Mouse (Mus musculus) kidney, adult 18-20 months (tissue): ENCODE measurements around the gene Btla.

Experiments
- DNase-seq: peaks from one replicate; pipeline ENCODE4 v3.0.0; 2021

Btla gene

GRCm38 (mm10) chr16:45259663-45260062 lies 35.5 kb downstream of the Btla start:
- no peak for DNase-seq

DNA sequence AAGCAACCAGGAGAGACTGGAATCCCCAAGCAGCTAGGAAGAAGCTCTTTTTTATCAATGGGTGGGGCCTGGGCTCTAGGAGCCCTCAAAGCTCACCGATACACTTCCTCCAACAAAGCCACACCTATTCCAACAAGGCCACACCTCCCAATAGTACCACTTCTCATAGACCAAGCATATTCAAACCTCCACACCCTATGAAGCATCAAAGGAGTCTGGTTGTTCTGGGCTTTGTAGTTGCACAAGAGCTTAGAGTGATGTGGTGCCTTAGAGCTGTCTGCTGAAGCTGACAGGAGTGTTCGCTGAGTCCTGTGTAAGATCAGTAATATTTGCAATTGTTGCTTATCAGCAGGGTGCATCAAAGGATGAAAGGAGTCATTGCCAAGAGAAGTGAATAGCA lies 37.2 kb downstream of the Btla start:
- DNase-seq = no peak

DNA sequence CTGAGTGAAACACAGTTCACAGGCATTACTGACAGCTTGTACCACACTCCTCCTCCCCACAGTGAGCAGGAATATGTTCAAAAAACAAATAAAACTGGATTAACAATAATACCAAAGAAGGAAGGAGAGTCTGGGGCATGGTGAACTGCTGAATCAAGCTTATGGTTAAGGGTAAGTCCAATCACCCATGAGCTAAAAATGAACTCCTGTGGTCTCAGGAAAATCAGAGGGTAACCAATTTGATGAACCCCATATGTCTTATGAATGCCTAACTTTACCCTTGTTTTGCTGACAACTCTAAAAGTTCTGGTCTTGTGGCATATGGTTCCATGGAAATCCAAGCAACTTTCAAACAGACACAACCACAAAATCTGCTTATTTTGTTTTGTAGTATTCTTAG lies 37.9 kb downstream of the Btla start:
- DNase-seq = no peak

DNA sequence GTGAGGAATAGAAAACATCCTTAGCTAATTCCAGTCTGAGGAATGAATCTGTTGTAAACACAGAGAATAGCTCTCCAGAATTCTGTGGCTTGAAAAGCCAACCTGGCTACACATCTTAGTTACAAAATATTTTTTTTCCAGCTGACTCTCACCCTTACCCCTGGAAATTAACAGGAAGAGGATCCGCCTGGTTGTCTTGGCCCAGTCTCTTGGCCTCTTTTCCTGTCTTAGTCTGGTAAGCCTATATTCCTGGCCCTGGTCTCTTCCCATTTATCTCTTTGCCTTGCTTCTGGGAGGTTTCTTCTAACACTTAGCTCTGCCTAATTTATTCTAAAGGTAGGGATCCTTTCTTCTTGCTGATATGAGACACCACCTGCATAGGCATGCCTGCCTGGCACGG lies 45.8 kb downstream of the Btla start:
- no peak for DNase-seq

- peak; percentile 22 for DNase-seq
These were observed 59.0 kb downstream of the Btla start for GRCm38 (mm10) chr16:45283093-45283492.

DNA sequence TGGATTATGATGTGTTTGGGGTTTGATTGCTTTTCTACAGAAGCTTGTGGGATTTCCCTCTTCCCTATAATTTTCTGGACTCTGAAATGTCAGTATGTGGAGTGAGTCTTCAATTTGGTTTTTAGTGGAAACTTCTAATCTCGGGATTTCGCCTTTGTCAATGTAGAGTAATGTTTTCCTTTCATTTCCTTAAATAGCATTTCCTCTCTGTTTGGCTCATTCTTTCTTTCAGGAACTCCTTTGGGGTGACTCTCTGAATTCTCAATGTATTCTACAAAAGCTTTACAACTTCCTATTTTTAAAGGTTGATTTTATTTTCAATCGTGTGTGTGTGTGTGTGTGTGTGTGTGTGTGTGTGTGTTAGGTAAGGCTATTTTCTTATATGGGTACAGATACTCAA lies 73.7 kb downstream of the Btla start:
- no peak for DNase-seq
